1 mouse cellular context compared by ENCODE assay signal in genomic region chr2:181365655-181366075, GRCm38 (mm10).
TF ChIP-seq lines count a peak whose summit lies in the region.

No protein-coding gene starts in this region.

TF ChIP-seq in MEL, 35 proteins besides CTCF, POLR2A, EP300 and RAD21 (continued from another document):
- TF ChIP-seq UBTF (IDR thresholded peaks at IDR 0.05; ENCODE audit: borderline replicate concordance, insufficient read depth, low read depth, low read length) (0 out of 2 replicates have a peak, but pooled peaks have one; percentile 65), CHD1 (IDR thresholded peaks at IDR 0.05; ENCODE audit: low read depth, low read length) (no peak)
